Mouse (Mus musculus): ENCODE data around the gene Olfr805.

- TF ChIP-seq CTCF (IDR thresholded peaks at IDR 0.05; ENCODE audit: low read depth, low read length): no peak
- no peak for TF ChIP-seq POLR2A (IDR thresholded peaks at IDR 0.05; ENCODE audit: borderline replicate concordance, low read depth, low read length)
Measured at GRCm38 (mm10) chr10:129729275-129729674, at the start of gene Olfr805.

Measured in bone marrow macrophage, adult 2 months (primary cell).